Mouse (Mus musculus) liver, embryonic 14.5 days (tissue): ENCODE data around the gene Wbp1l.

ENCODE experiments used
- CTCF ChIP-seq: IDR thresholded peaks from 2 replicates; pipeline ENCODE4 v1.5.1; 2016; ENCODE audit warnings: antibody characterized with exemption, low read depth, control low read depth
- EP300 ChIP-seq: IDR thresholded peaks from 2 replicates; pipeline ENCODE4 v1.6.1; 2016; ENCODE audit warnings: antibody characterized with exemption, low read depth

GRCm38 (mm10) chr19:46558631-46559030 lies 40.3 kb upstream of the Wbp1l start:
- TF ChIP-seq CTCF (no peak), EP300 (no peak)
